ENCODE assay signal across 8 mouse cellular contexts in genomic region chr4:66768762-66769161, GRCm38 (mm10). TPM values are rescaled to one million over a fixed set of nuclear protein-coding genes. Genes with fewer than 3 reads are reported as not detected.
DNase-seq lines count a peak whose midpoint lies in the region; ATAC-seq and TF ChIP-seq lines count a peak whose summit lies in the region.

No protein-coding gene starts in this region.

- no peak overlapping the region for H3K4me2 ChIP-seq in liver, embryonic 11.5 days
- no peak overlapping the region for H3K4me2 ChIP-seq in forebrain, postnatal 0 days (ENCODE audit: low read depth)
- no peak overlapping the region for H3K4me2 ChIP-seq in kidney, embryonic 15.5 days
- no peak overlapping the region for H3K4me2 ChIP-seq in limb, embryonic 11.5 days (ENCODE audit: low read depth, severe bottlenecking)
- H3K4me2 ChIP-seq in neural tube, embryonic 15.5 days: no peak overlapping the region

- no peaks in the 10 kb centered on the region for H3K9me3 ChIP-seq in liver, embryonic 11.5 days (ENCODE audit: control insufficient read depth, low read length)
- H3K9me3 ChIP-seq in forebrain, postnatal 0 days (ENCODE audit: low read length): no peaks in the 10 kb centered on the region
- H3K9me3 ChIP-seq in kidney, embryonic 15.5 days (replicated peaks): no peaks in the 10 kb centered on the region
- no peaks in the 10 kb centered on the region for H3K9me3 ChIP-seq in limb, embryonic 11.5 days (ENCODE audit: control insufficient read depth, low read length)
- no peaks in the 10 kb centered on the region for H3K9me3 ChIP-seq in neural tube, embryonic 15.5 days (replicated peaks)

- 33% methylated on average over 4 of the region's 4 CpGs for WGBS in liver, adult 2 months
- 28% methylated on average over 4 of the region's 4 CpGs for WGBS in liver, embryonic 11.5 days
- WGBS in forebrain, postnatal 0 days: 27% methylated on average over 4 of the region's 4 CpGs
- 33% methylated on average over 4 of the region's 4 CpGs for WGBS in kidney, embryonic 15.5 days
- WGBS in limb, embryonic 11.5 days: 47% methylated on average over 4 of the region's 4 CpGs
- WGBS in neural tube, embryonic 15.5 days: 34% methylated on average over 4 of the region's 4 CpGs

- no peak for ATAC-seq in liver, embryonic 11.5 days (replicated peaks; ENCODE audit: low FRiP score)
- ATAC-seq in forebrain, postnatal 0 days: peak; percentile 69; the same call in 1 of the 2 replicates
- ATAC-seq in kidney, embryonic 15.5 days (replicated peaks; ENCODE audit: low FRiP score): 0 out of 2 replicates have a peak, but pooled peaks have one; percentile 43
- ATAC-seq in limb, embryonic 11.5 days (ENCODE audit: insufficient number of reproducible peaks, low FRiP score, low TSS enrichment, low read depth): no peak
- peak; percentile 65; the same call in 1 of the 2 replicates for ATAC-seq in neural tube, embryonic 15.5 days (ENCODE audit: low FRiP score)
- no peak for ATAC-seq in erythroid progenitor cell, adult 5-6 weeks (replicated peaks; ENCODE audit: low FRiP score, poor library complexity, severe bottlenecking)

- H3K27me3 ChIP-seq in liver, adult 2 months (ENCODE audit: control insufficient read depth, insufficient read depth, low read length): no peaks in the 10 kb centered on the region
- no peaks in the 10 kb centered on the region for H3K27me3 ChIP-seq in liver, embryonic 11.5 days (replicated peaks; ENCODE audit: control insufficient read depth, insufficient read depth, low read length)
- no peaks in the 10 kb centered on the region for H3K27me3 ChIP-seq in forebrain, postnatal 0 days (ENCODE audit: insufficient read depth, low read length)
- H3K27me3 ChIP-seq in kidney, embryonic 15.5 days: no peaks in the 10 kb centered on the region
- H3K27me3 ChIP-seq in limb, embryonic 11.5 days (ENCODE audit: control insufficient read depth, insufficient read depth, low read length): no peaks in the 10 kb centered on the region
- no peaks in the 10 kb centered on the region for H3K27me3 ChIP-seq in neural tube, embryonic 15.5 days (replicated peaks)

- TF ChIP-seq CTCF in liver, adult 2 months (IDR thresholded peaks at IDR 0.05; ENCODE audit: low read depth, low read length): peak; percentile 55
- peak; percentile 95 for TF ChIP-seq CTCF in forebrain, postnatal 0 days (IDR thresholded peaks at IDR 0.05; ENCODE audit: low read depth)

- H3K79me2 ChIP-seq in liver, adult 2 months (ENCODE audit: control insufficient read depth, insufficient read depth, low read length): no peaks in the 10 kb centered on the region

- TF ChIP-seq POLR2A in liver, adult 2 months (IDR thresholded peaks at IDR 0.05; ENCODE audit: extremely low read depth, insufficient read depth, low read length): no peak

- no peak overlapping the region for H3K4me3 ChIP-seq in liver, adult 2 months (ENCODE audit: insufficient read depth, low read depth, low read length)
- no peak overlapping the region for H3K4me3 ChIP-seq in liver, embryonic 11.5 days (ENCODE audit: low read depth, low read length)
- H3K4me3 ChIP-seq in forebrain, postnatal 0 days (ENCODE audit: low read depth, low read length): no peak overlapping the region
- no peak overlapping the region for H3K4me3 ChIP-seq in kidney, embryonic 15.5 days (replicated peaks)
- no peak overlapping the region for H3K4me3 ChIP-seq in limb, embryonic 11.5 days (ENCODE audit: low read depth, low read length)
- H3K4me3 ChIP-seq in neural tube, embryonic 15.5 days (replicated peaks): no peak overlapping the region

- no peaks in the 10 kb centered on the region for H3K36me3 ChIP-seq in liver, adult 2 months (ENCODE audit: control insufficient read depth, insufficient read depth, low read length)
- H3K36me3 ChIP-seq in liver, embryonic 11.5 days (ENCODE audit: control insufficient read depth, insufficient read depth, low read length): no peaks in the 10 kb centered on the region
- no peaks in the 10 kb centered on the region for H3K36me3 ChIP-seq in forebrain, postnatal 0 days (ENCODE audit: insufficient read depth)
- no peaks in the 10 kb centered on the region for H3K36me3 ChIP-seq in kidney, embryonic 15.5 days
- no peaks in the 10 kb centered on the region for H3K36me3 ChIP-seq in limb, embryonic 11.5 days (ENCODE audit: control insufficient read depth, insufficient read depth, low read length)
- H3K36me3 ChIP-seq in neural tube, embryonic 15.5 days: no peaks in the 10 kb centered on the region

- no peak overlapping the region for H3K9ac ChIP-seq in liver, adult 2 months (ENCODE audit: low read depth, low read length)
- H3K9ac ChIP-seq in liver, embryonic 11.5 days (ENCODE audit: low read depth, low read length): no peak overlapping the region
- H3K9ac ChIP-seq in forebrain, postnatal 0 days: no peak overlapping the region
- H3K9ac ChIP-seq in kidney, embryonic 15.5 days: no peak overlapping the region
- no peak overlapping the region for H3K9ac ChIP-seq in limb, embryonic 11.5 days (ENCODE audit: low read length)
- H3K9ac ChIP-seq in neural tube, embryonic 15.5 days (replicated peaks): no peak overlapping the region

- no peaks in the 10 kb centered on the region for H3K4me1 ChIP-seq in liver, adult 2 months (ENCODE audit: control insufficient read depth, insufficient read depth, low read length)
- H3K4me1 ChIP-seq in liver, embryonic 11.5 days (replicated peaks; ENCODE audit: control insufficient read depth, insufficient read depth, low read length): no peaks in the 10 kb centered on the region
- no peaks in the 10 kb centered on the region for H3K4me1 ChIP-seq in forebrain, postnatal 0 days (ENCODE audit: insufficient read depth)
- H3K4me1 ChIP-seq in kidney, embryonic 15.5 days: no peaks in the 10 kb centered on the region
- H3K4me1 ChIP-seq in limb, embryonic 11.5 days (ENCODE audit: control insufficient read depth, insufficient read depth, low read length): no peaks in the 10 kb centered on the region
- no peaks in the 10 kb centered on the region for H3K4me1 ChIP-seq in neural tube, embryonic 15.5 days

- peak; percentile 28 for DNase-seq in liver, adult 2 months (ENCODE audit: extremely low read depth, low read depth, low spot score)
- DNase-seq in liver, embryonic 11.5 days (ENCODE audit: low spot score): no peak
- peak; percentile 72 for DNase-seq in cerebellum, adult 11-12 months
- peak; percentile 89 for DNase-seq in forebrain, postnatal 0 days
- peak; percentile 49 for DNase-seq in limb, embryonic 11.5 days (ENCODE audit: low spot score)

- no peak overlapping the region for H3K27ac ChIP-seq in liver, adult 2 months (replicated peaks; ENCODE audit: insufficient read depth, low read depth, low read length)
- H3K27ac ChIP-seq in liver, embryonic 11.5 days (ENCODE audit: low read depth, low read length): no peak overlapping the region
- no peak overlapping the region for H3K27ac ChIP-seq in forebrain, postnatal 0 days (ENCODE audit: low read depth, low read length)
- no peak overlapping the region for H3K27ac ChIP-seq in kidney, embryonic 15.5 days
- H3K27ac ChIP-seq in limb, embryonic 11.5 days (replicated peaks; ENCODE audit: low read depth, low read length): no peak overlapping the region
- H3K27ac ChIP-seq in neural tube, embryonic 15.5 days (replicated peaks): no peak overlapping the region

RNA-seq across cellular contexts. Expression of gene Tlr4, which starts 58.6 kb away (rescaled TPM):
- 5.2 and 5.6 TPM in 2 replicates for total RNA-seq in liver, adult 2 months (2014; rRNA removed)
- 0.16 and 0.70 TPM in 2 replicates for polyA plus RNA-seq in liver, adult 2 months (2012; rRNA removed)
- 1.9 and 2.6 TPM in 2 replicates for polyA plus RNA-seq in liver, embryonic 11.5 days (2014; fragmentation: Nextera tagmentation; extraction: Ambion mirVana)
- total RNA-seq in forebrain, postnatal 0 days (2014; rRNA removed): 1.9 and 2.6 TPM in 2 replicates
- 0.51 and 0.80 TPM in 2 replicates for polyA plus RNA-seq in forebrain, postnatal 0 days (2015; fragmentation: Nextera tagmentation; extraction: Ambion mirVana)
- 1.9 and 2.0 TPM in 2 replicates for polyA plus RNA-seq in kidney, embryonic 15.5 days (2015; fragmentation: Nextera tagmentation; extraction: Ambion mirVana)
- 0.64 and 0.75 TPM in 2 replicates for polyA plus RNA-seq in limb, embryonic 11.5 days (2014; fragmentation: Nextera tagmentation; extraction: Ambion mirVana)
- 0.89 and 0.96 TPM in 2 replicates for polyA plus RNA-seq in neural tube, embryonic 15.5 days (2015; fragmentation: Nextera tagmentation; extraction: Ambion mirVana)
- total RNA-seq in erythroid progenitor cell, adult 5-6 weeks (2015; ENCODE audit: low replicate concordance): 3.4 and 6.1 TPM in 2 replicates
- 4.2 and 6.0 TPM in 2 replicates for total RNA-seq in erythroid progenitor cell, adult 5-6 weeks (2017; ENCODE audit: low replicate concordance)

Comparison
In these comparisons a context has a peak if more than half of its experiments do, and no peak if none do; other contexts are left out.
1. ATAC-seq: peak in forebrain, postnatal 0 days (single experiment), kidney, embryonic 15.5 days (single experiment) and neural tube, embryonic 15.5 days (single experiment); none in liver, embryonic 11.5 days (single experiment), limb, embryonic 11.5 days (single experiment) and erythroid progenitor cell, adult 5-6 weeks (single experiment).